Mouse (Mus musculus): ENCODE results near the gene Plcd3. TPM values are rescaled to one million over a fixed set of nuclear protein-coding genes. Genes with fewer than 3 reads are reported as not detected.

Plcd3 gene
- total RNA-seq, 2 experiments from 2014 or later = 9.3 to 10.2 TPM

DNA sequence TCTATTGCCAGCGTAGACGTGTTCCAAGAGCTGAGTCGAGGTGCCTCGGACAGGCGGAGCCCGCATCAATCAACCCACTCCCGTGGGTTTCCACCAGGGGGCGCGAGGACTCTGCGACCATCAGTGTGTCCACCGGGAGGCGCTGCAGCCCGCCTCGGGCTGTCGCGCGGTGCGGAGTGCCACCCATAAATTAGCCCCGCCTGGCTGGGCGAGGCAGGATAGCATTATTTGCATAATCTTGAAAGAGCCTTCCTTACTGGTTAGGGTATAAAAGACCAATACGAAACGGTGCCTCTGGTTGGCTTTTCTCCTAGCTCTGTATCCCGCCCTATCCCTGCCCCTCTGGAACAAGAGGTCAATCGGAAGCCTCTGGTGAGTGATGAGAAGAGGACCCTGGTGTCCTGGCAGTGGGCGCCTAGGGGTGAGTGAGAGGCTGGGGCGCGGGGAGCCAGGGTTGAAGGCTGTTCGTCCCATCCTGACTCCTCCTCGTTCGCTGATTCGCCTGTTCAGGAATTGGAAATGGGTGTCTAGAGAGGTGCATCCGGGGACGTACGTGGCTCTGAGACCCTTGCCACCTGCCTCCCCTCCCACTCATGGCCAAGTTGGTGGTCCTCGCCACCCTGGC is 1.4 kb upstream of the Plcd3 start:
- peak overlapping the region; percentile 91 for H3K27ac ChIP-seq
- peak; percentile 100 for TF ChIP-seq CTCF (conservative IDR thresholded peaks at IDR 0.05)
- peak overlapping the region; percentile 85 for H3K4me3 ChIP-seq
- peak; percentile 96 to 99 for DNase-seq (ENCODE audit: low spot score in 2 of 2)

DNA sequence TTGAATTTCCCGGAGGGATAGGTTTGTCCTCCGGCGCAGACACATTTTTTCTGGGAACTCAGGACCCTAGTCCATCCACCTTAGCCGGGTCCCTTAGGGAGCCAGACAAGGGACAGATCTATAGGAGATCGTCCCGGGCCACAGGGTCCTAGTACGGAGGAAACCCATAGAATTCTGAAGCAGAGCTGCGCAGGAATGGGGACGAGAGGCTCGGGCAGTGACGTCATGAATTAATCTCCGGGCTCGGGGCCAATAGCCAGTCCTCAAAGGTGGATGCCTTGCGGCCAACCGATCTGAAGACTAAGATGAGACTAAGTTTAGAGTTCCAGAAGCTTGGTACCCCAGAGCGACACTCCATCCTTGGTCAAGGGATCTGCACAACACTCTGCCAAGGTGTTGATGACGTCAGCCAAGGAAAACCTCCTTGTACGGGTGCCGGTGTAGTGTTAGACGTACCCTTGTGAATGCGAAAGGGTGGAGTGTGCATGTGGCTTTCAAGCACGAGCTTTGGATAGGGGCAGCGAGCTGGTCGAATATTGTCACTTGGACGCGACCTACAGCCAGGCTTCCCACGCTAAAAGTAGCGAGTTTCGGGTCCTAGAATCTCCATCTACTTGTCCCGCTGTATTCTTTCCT is 526 bp upstream of the Plcd3 start:
- DNase-seq (ENCODE audit: low spot score in 2 of 2) = peak; percentile 55 to 72
- Histone ChIP-seq H3K4me3 (peak overlapping the region; percentile 85), H3K27ac (peak overlapping the region; percentile 91)
- TF ChIP-seq CTCF (conservative IDR thresholded peaks at IDR 0.05) = no peak

DNA sequence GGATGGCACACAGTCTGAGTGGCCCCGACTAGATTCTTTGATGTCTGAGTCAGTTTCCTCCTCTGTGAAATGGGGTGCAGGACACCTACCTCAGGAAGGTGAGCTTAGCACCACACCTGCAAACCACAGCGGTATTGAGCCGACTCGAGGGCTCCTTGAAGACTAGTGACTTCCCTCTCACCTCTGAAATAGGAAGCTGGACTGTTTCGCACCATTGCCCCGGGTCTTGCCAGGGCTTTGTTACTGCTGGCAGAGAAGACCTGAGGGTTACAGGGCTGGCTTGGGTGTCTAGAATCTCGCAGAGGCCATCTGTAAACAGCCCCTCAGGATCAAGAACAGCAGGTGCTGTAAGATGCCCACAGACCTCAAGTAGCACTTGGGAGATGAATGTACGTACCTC is 1.1 kb downstream of the Plcd3 start:
- Histone ChIP-seq H3K27ac (no peak overlapping the region), H3K4me3 (no peak overlapping the region)
- no peak for TF ChIP-seq CTCF (conservative IDR thresholded peaks at IDR 0.05)
- DNase-seq (ENCODE audit: low spot score in 2 of 2) = no peak

DNA sequence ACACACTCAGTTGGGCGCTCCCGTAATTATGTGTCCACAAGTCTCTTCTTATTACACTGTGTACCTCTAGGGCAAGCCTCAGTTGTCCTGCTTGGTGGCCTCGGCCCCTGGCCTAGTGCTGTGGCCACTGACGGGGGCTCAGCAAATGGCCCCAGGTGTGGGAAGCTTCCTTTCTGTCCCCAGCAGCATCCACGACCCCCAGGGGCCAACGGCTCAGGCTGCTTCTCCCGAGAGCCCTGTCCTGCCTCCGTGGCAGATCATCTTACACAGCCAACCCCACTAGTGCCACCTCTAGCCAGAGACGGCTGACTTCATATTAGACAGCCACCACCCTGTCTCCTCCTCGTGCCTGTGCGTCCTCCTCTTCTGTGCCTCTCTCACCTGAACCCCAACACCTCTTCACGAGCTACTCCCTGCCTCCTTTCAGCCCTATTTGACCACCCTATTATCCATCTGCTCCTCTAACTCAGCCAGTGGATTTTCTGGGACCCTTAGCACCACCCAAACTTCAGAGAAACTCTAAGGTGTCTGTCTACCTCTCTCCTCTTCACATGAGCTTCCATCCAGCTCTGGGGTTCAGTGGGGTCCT is 2.0 kb downstream of the Plcd3 start:
- no peak for TF ChIP-seq CTCF (conservative IDR thresholded peaks at IDR 0.05)
- peak in 1 of 2 experiments; percentile 11 for DNase-seq (ENCODE audit: low spot score in 2 of 2)
- no peak overlapping the region for H3K27ac ChIP-seq
- H3K4me3 ChIP-seq = no peak overlapping the region

GRCm38 (mm10) chr11:103098531-103099190 is 2.8 kb downstream of the Plcd3 start:
- no peak overlapping the region for H3K4me3 ChIP-seq
- peak in 1 of 2 experiments; percentile 8 for DNase-seq (ENCODE audit: low spot score in 2 of 2)
- TF ChIP-seq CTCF (conservative IDR thresholded peaks at IDR 0.05) = no peak
- H3K27ac ChIP-seq = no peak overlapping the region

GRCm38 (mm10) chr11:103096979-103097894 is 4.2 kb downstream of the Plcd3 start:
- peak in 1 of 2 experiments; percentile 7 for DNase-seq (ENCODE audit: low spot score in 2 of 2)
- no peak for TF ChIP-seq CTCF (conservative IDR thresholded peaks at IDR 0.05)
- Histone ChIP-seq H3K27ac (no peak overlapping the region), H3K4me3 (no peak overlapping the region)

DNA sequence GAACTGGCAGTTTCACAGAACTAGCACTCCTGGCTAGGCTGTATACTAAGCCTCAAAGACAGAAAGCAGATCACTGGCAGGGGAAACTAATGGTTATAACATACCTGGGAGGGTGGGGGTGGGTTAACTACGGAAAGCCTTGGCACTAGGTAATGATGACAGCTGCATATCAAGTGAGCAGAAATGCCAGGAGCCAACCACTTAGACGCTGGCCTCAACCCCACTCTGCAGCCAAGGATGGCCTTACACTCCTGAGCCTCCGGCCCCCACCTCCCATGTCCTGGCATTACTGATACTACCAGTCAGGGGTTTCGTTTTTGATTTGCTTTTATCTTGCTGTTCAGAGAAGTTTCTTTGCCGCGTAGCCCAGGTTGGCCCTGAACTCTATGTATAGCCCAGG is 5.7 kb downstream of the Plcd3 start:
- no peak for DNase-seq (ENCODE audit: low spot score in 2 of 2)
- Histone ChIP-seq H3K4me3 (no peak overlapping the region), H3K27ac (no peak overlapping the region)
- TF ChIP-seq CTCF (conservative IDR thresholded peaks at IDR 0.05) = no peak

DNA sequence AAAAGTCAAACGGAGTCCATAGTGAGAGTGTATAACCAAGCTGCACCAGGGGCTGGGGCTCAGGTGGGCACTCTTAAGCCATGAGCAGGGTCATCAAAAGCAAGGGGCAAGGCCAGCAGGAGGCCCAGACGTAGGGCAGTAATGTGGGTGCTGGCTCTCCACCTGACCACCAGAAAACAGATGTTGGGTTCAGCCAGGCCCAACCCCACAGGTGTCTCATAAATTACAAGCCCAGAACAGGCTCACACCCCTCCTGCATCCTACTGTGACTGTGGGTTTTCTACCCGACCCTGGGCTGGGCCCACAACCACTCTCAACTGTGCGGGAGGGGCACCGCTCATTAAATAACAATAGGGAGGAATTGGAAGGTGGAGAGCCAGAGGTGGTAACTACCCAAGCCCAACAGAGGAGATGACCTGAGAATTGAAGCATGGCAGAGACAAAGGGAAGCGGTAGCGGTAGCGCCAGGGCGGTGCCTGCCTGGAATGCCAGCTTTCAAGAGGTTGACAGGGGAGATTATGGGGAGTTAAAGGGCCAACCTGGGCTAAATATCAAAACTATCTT is 6.3 kb downstream of the Plcd3 start:
- no peak overlapping the region for H3K4me3 ChIP-seq
- H3K27ac ChIP-seq = no peak overlapping the region
- DNase-seq (ENCODE audit: low spot score in 2 of 2) = no peak
- no peak for TF ChIP-seq CTCF (conservative IDR thresholded peaks at IDR 0.05)

GRCm38 (mm10) chr11:103093862-103094833 is 7.3 kb downstream of the Plcd3 start:
- no peak for TF ChIP-seq CTCF (conservative IDR thresholded peaks at IDR 0.05)
- Histone ChIP-seq H3K4me3 (no peak overlapping the region), H3K27ac (no peak overlapping the region)
- DNase-seq (ENCODE audit: low spot score in 2 of 2) = no peak

- no peak for DNase-seq (ENCODE audit: low spot score in 2 of 2)
- no peak for TF ChIP-seq CTCF (conservative IDR thresholded peaks at IDR 0.05)
- no peak overlapping the region for H3K27ac ChIP-seq
- H3K4me3 ChIP-seq = no peak overlapping the region
Measured at GRCm38 (mm10) chr11:103093306-103093705, 8.2 kb downstream of the Plcd3 start.

- no peak for TF ChIP-seq CTCF (conservative IDR thresholded peaks at IDR 0.05)
- no peak overlapping the region for H3K27ac ChIP-seq
- no peak overlapping the region for H3K4me3 ChIP-seq
- no peak for DNase-seq (ENCODE audit: low spot score in 2 of 2)
Measured at GRCm38 (mm10) chr11:103081631-103082030, 19.8 kb downstream of the Plcd3 start.
